Mouse (Mus musculus): ENCODE data around the gene Palld.

Palld gene

GRCm38 (mm10) chr8:61866920-61867319, 35.6 kb downstream of the Palld start:
- peak; percentile 89 for DNase-seq (ENCODE audit: low read depth, low spot score)

DNA sequence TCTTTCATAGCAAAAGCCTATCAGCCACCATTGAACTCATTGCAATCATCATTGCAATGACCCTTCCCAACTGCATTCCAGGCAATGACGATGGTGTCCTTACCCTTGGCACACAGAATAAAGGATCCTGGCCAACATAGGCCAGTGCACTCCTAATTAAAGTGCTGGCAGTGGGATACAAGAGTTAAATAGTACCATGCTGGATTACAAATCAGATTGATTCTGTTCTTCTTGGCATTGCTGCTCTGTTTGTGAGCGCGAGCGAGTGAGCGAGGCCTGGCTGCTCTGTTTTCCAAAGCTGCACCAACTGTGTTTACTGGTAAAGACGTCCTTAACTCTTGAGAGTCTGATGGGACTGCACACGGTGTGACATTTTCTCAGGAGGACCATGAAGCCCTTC, 37.1 kb downstream of the Palld start:
- no peak for DNase-seq (ENCODE audit: low read depth, low spot score)

- no peak for DNase-seq (ENCODE audit: low read depth, low spot score)
Observed at GRCm38 (mm10) chr8:61851270-61851669, 51.2 kb downstream of the Palld start.

- DNase-seq (ENCODE audit: low read depth, low spot score), result no peak
Observed at GRCm38 (mm10) chr8:61848581-61849162, 53.8 kb downstream of the Palld start.

DNA sequence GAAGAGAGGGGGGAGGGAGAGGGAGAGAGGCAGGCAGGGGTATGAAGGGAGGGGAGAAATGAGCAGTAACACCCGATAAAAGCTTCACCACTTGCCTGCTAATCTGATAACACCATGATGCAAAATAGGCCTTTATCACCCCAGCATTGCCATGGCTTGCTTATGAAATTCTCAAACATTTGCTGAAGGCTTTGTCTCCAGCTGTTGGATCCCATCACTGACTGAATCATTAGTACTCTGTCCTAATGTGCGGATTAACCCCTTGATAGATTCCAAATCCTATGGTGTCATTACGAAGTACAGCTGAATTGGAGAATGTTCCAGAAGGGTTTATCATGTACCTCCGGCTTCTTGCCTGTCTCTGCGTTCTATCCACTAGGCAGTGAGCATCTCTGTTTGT, 55.0 kb downstream of the Palld start:
- no peak for DNase-seq (ENCODE audit: low read depth, low spot score)

GRCm38 (mm10) chr8:61844992-61845391, 57.5 kb downstream of the Palld start:
- no peak for DNase-seq (ENCODE audit: low read depth, low spot score)

GRCm38 (mm10) chr8:61844575-61844974, 57.9 kb downstream of the Palld start:
- no peak for DNase-seq (ENCODE audit: low read depth, low spot score)

DNA sequence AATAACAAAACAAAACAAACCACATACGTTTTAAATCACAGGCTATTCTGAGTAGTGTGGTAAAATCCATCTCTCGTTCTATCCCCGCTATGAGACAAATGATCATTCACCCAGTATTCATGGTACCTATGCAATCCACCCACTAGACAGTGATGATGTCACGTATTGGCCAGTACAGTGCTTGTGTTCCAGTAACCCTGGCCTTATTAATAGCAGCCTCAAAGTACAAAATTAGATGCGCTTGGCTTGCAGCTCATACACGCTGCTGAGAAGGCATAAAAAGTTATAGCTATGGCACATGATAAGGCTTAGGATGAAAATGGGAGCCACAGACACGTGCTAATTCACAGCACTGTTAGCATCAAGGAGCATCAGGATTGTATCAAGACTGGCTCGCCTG, 58.7 kb downstream of the Palld start:
- DNase-seq (ENCODE audit: low read depth, low spot score), result no peak

- DNase-seq (ENCODE audit: low read depth, low spot score), result no peak
Observed at GRCm38 (mm10) chr8:61833211-61833610, 69.3 kb downstream of the Palld start.

DNA sequence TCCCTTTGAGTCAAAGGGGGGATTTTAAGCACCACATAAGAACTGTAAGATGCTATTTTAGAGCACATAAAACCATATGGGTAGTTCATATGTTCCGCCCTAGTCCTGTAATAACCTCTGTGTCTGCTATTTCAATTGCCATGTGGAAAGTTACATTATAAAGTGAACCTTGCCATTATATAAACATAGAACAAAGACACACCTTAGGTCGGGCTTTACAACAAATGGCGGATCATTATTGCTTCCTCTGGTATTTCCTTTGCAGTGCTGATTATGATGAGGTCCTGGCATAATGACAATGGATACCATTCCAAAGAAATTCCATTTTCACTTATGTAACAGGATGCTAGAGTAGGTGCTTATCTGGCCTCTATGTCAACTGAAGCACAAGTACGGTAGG, 70.5 kb downstream of the Palld start:
- DNase-seq (ENCODE audit: low read depth, low spot score), result no peak

DNA sequence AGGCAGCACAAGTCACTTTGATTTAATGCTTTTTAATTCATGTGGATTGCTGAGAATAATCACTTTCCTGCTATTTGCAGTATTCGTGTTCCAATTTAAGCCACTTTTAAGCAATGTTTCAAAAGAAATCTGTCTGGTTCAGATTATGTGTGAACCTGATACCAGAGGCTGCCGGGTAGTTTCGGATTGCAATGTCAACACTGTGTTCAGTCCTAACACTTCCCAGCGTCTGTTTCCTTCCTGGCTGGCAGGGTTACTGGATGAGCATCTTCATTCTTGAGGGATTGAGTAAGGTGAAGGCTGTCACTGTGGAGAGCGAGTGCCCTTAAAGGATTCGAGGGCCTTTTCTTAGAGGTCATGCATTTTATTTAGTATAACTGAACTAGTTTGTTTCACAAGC, 71.7 kb downstream of the Palld start:
- DNase-seq (ENCODE audit: low read depth, low spot score), result no peak

GRCm38 (mm10) chr8:61824563-61824962, 77.9 kb downstream of the Palld start:
- no peak for DNase-seq (ENCODE audit: low read depth, low spot score)

- DNase-seq (ENCODE audit: low read depth, low spot score), result no peak
Observed at GRCm38 (mm10) chr8:61823157-61823556, 79.3 kb downstream of the Palld start.

DNA sequence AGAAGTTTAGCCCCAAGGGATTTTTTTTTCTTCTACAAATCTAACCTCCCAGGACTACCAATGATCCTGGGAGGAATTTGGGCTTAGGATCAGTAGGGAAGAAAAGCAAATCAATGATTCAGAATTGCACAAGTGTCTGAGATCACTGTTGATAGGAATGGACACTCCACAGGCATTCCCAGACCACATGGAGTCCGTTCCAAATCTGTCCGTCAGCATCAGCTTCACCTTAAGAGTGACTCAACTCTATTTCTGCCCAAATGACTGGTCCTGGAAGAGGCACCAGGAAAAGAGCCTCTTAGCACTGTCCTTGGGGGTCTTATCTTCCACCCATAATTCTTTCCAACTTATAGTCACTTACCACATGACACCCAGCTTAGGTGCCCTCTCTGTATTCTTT, 98.7 kb downstream of the Palld start:
- no peak for DNase-seq (ENCODE audit: low read depth, low spot score)

DNA sequence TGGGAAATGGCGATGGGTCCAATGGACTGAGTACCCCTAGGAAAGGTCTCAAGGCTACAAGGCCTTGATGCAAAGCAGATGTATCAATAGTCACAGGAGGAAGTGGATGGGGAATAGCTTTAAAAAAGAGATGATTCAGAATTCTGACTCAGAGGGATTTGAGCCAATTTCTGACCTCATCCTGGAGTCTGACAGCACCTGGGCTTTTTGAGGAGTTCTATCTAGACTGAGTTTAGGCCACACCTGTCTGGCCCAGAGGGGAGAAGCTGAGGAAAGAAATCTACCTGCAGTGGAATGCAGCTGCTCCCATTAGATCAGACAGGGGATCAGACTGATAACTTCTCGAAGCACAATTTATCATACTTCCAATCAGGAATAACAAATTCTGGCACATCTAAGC, 99.7 kb downstream of the Palld start:
- DNase-seq (ENCODE audit: low read depth, low spot score), result no peak

GRCm38 (mm10) chr8:61797391-61797947, 105.0 kb downstream of the Palld start:
- no peak for DNase-seq (ENCODE audit: low read depth, low spot score)

DNA sequence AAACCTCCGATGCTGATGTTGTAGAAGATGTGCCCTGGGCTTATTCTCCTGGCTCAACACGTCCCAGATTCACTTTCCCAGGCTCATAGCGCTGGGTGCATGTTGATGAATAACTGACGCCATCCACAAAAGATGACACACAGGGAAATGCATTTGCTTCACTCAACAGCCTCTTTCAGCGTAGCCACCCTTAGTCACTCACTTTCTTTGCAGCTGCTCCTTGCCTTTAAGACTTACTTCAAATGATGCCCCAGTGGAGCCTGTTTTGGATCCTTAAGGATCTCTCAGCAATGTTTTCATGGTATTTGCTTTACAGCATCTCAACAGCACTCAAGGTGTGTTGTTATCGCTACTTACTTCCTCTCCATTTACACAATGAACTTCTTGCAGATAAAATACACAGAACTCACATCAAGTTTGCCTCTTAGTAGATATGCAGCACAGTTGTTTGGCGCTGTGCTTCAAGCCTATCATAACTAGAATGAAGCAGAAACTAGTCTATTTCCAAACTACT, 105.9 kb downstream of the Palld start:
- no peak for DNase-seq (ENCODE audit: low read depth, low spot score)

DNA sequence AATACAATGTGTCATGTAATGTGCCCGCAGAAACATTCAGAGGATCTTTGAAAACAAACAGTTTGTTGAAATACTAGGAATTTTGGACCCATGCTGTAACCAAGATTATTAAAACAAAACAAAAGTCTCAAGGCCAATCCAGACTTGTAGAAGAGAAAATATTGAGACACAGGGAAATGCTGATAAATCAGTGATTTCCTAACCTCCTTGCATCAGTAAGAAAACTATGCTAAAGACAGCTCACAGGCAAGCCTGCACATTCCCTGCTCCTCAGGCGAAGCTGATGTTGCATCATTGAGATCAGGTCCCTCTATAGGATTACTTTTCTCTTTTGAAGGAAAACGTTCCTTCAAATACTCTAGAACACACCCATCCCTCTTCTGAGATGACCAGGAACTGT, 112.5 kb downstream of the Palld start:
- no peak for DNase-seq (ENCODE audit: low read depth, low spot score)

DNA sequence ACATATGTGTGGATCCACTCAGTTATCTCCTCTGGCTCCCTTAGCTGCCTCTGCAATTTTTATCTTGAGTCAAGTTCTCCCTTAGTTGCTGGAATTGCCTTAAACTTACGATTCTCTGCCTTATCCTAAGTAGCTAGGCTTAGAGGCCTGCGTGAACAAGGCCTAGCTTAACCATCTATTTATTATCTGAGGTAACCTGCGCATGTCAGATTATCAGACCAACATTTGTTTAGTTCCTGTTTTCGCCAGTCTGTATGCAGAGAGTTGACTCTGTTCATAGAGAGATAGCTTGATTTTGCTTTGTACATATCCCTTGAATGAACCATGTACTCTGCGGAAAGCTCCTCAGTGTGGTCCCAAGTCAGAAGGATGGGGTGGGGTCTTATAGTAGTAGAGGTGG, 113.2 kb downstream of the Palld start:
- DNase-seq (ENCODE audit: low read depth, low spot score), result no peak

DNA sequence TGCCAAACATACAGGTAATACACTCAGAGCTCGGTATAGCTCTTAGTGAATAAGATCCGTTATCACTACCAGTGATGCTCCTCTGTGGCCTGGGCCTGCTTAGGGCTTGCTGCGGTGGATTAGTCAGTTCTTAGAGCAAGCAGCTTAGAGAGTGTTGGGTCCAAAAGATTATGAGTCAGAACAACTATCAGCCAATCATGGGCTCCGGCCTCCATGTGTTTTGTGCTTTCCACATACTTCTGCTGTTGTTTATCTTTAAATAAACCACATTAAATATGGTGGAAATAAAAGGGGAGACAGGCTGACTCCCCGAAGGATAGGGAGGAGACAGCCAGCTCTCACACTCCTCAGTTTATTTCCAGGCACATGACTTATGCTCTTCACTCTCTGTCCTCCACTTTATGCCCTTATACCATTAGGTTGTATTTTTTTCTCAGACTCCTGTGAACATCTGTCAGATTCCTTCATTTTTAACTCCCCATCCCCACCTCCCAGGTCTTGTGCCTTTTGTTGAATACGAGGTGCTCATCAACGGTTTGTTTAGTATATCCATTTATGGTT, 119.5 kb downstream of the Palld start:
- DNase-seq (ENCODE audit: low read depth, low spot score), result no peak

DNA sequence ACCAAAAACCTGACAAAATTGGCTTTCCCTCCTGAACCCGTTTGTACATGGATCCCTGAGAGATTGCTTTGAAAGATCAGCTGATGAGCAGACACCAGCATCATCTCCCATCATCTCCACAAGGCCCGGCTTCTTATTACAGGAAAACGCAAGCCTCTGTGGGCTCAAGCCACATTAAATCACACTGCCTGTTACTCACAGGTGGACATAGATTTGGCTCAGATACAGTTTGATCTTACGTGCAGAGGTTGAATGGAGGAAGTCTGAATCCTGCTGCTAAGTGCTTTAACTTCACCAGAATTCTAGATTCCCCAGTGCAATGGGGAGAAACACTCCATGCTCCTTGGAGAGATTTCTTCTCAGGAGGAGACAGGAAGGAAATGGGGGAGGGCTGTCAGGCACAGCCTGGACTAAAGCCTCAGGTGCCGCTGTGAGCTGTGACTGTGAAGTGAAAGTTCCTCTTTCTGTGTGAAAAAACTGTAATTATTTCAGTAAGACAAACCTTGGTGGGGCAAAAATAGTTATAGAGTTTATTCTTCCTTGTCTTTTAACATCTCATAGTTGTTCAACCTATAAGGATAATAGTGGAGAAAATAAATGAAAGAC, 121.7 kb downstream of the Palld start:
- no peak for DNase-seq (ENCODE audit: low read depth, low spot score)

DNA sequence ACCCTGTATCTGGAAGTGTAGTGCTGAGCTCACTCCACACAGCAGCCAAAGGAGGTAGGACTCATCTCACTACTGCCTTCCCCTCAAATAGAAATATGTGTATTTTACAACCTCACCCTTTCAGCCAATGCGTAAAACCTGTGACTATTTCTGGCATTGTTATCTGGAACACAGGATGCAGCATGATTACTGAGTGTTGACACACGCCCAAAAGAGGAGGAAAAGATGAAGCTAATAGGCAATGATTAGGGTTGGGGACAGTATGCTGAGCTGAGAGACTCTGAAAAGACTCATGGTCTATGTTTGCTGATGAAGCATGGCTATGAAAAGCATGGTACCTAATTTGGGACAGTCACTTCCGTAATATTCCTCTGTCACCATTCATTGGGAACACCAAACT, 124.3 kb downstream of the Palld start:
- no peak for DNase-seq (ENCODE audit: low read depth, low spot score)

- DNase-seq (ENCODE audit: low read depth, low spot score), result no peak
Observed at GRCm38 (mm10) chr8:61776560-61776959, 125.9 kb downstream of the Palld start.

Data from ES-CJ7 (cell line).